Mouse (Mus musculus): ENCODE results near the gene Cox4i1. TPM values are rescaled to one million over a fixed set of nuclear protein-coding genes. Genes with fewer than 3 reads are reported as not detected.

Cox4i1 gene
- total and polyA plus RNA-seq, 3 experiments, result 519 to 970 (median 711) TPM

GRCm38 (mm10) chr8:120723025-120723424 lies 55.0 kb downstream of the Cox4i1 start:
- peaks cover 24% of the 10 kb centered on the region for H3K9me3 ChIP-seq (replicated peaks; ENCODE audit: low read length)
- peaks cover 11 to 30% of the 10 kb centered on the region in 2 experiments for H3K4me1 ChIP-seq (ENCODE audit: control insufficient read depth in 1 of 2, insufficient read depth in 2 of 2)
- H3K27ac ChIP-seq (ENCODE audit: insufficient read depth, low read depth), result no peak overlapping the region
- no peak for DNase-seq (ENCODE audit: extremely low read depth)
- TF ChIP-seq ZMIZ1 (IDR thresholded peaks at IDR 0.05; ENCODE audit: low read depth, low read length) (no peak), MYC (IDR thresholded peaks at IDR 0.05; ENCODE audit: low read depth, low read length) (no peak), PAX5 (IDR thresholded peaks at IDR 0.05; ENCODE audit: low read length) (no peak), CTCF (conservative IDR thresholded peaks at IDR 0.05 in 1 of 2, IDR thresholded peaks at IDR 0.05 in 1 of 2; ENCODE audit: low read depth in 2 of 2, low read length in 2 of 2) (peak; percentile 40 to 50; a peak in 3 of 4 replicates)
- H3K9ac ChIP-seq (ENCODE audit: insufficient read depth, low read depth), result no peak overlapping the region
- in situ Hi-C loops (cut with MboI; ENCODE audit: low pct_ligation_motif_present, low pct_unique_long_range_greater_than_20kb, low sequenced_read_pairs), result no loop called here
- H3K79me2 ChIP-seq (replicated peaks; ENCODE audit: control insufficient read depth, extremely low read depth, insufficient read depth, poor library complexity, severe bottlenecking), result no peaks in the 10 kb centered on the region
- no peaks in the 10 kb centered on the region for H3K36me3 ChIP-seq (replicated peaks in 1 of 2; ENCODE audit: control insufficient read depth in 1 of 2, insufficient read depth in 1 of 2, low read length in 1 of 2)
- H3K4me3 ChIP-seq (replicated peaks in 1 of 3; ENCODE audit: low read depth in 2 of 3, low read length in 2 of 3, poor library complexity in 1 of 3), result no peak overlapping the region
- H3K4me2 ChIP-seq (ENCODE audit: insufficient read depth, low read depth, poor library complexity, severe bottlenecking), result no peak overlapping the region
- H3K27me3 ChIP-seq (replicated peaks), result peaks cover 11% of the 10 kb centered on the region
- dilution Hi-C loops (cut with MboI; ENCODE audit: extremely low pct_ligation_motif_present, extremely low pct_unique_long_range_greater_than_20kb, low sequenced_read_pairs), result no loop called here

Other genes starting within 250 kb of the Cox4i1 start
- 61.2 and 68.4 TPM in 2 replicates for gene Gins2, start 78.9 kb upstream of the Cox4i1 start, total RNA-seq (2012; rRNA removed)
- gene Gins2, start 78.9 kb upstream of the Cox4i1 start, total RNA-seq (2014; rRNA removed), result 50.0 TPM in 2 replicates
- gene Gins2, start 78.9 kb upstream of the Cox4i1 start, polyA plus RNA-seq (2012; ENCODE audit: insufficient read length, low read depth), result 127 and 129 TPM in 2 replicates
- 0.85 and 1.7 TPM in 2 replicates for gene 1190005I06Rik, start 20.6 kb upstream of the Cox4i1 start, total RNA-seq (2012; rRNA removed)
- gene 1190005I06Rik, start 20.6 kb upstream of the Cox4i1 start, total RNA-seq (2014; rRNA removed), result not detected in 2 replicates
- 0.36 TPM in 1 of 2 replicates, not detected in the other for gene 1190005I06Rik, start 20.6 kb upstream of the Cox4i1 start, polyA plus RNA-seq (2012; ENCODE audit: insufficient read length, low read depth)
- gene Gm27021, start 143 bp upstream of the Cox4i1 start, total RNA-seq (2012; rRNA removed), result 0.97 and 1.1 TPM in 2 replicates
- 0.49 and 1.0 TPM in 2 replicates for gene Gm27021, start 143 bp upstream of the Cox4i1 start, total RNA-seq (2014; rRNA removed)
- gene Gm27021, start 143 bp upstream of the Cox4i1 start, polyA plus RNA-seq (2012; ENCODE audit: insufficient read length, low read depth), result 0.49 TPM in 1 of 2 replicates, not detected in the other
- gene Emc8, start 351 bp downstream of the Cox4i1 start, total RNA-seq (2012; rRNA removed), result 113 and 133 TPM in 2 replicates
- gene Emc8, start 351 bp downstream of the Cox4i1 start, total RNA-seq (2014; rRNA removed), result 33.4 and 35.3 TPM in 2 replicates
- 159 and 184 TPM in 2 replicates for gene Emc8, start 351 bp downstream of the Cox4i1 start, polyA plus RNA-seq (2012; ENCODE audit: insufficient read length, low read depth)
- 16.3 and 17.7 TPM in 2 replicates for gene Irf8, start 68.1 kb downstream of the Cox4i1 start, total RNA-seq (2012; rRNA removed)
- gene Irf8, start 68.1 kb downstream of the Cox4i1 start, total RNA-seq (2014; rRNA removed), result 11.2 and 13.3 TPM in 2 replicates
- gene Irf8, start 68.1 kb downstream of the Cox4i1 start, polyA plus RNA-seq (2012; ENCODE audit: insufficient read length, low read depth), result 34.3 and 37.4 TPM in 2 replicates